Mouse (Mus musculus): ENCODE measurements around the gene Camkmt.

- no peak for TF ChIP-seq CTCF (IDR thresholded peaks at IDR 0.05; ENCODE audit: extremely low read depth, insufficient read depth, insufficient read length, insufficient replicate concordance)
- TF ChIP-seq POLR2A (IDR thresholded peaks at IDR 0.05; ENCODE audit: low read depth, low read length), result no peak
Measured at GRCm38 (mm10) chr17:85091762-85092161, 1.4 kb downstream of the Camkmt start.
